Mouse (Mus musculus) layer of hippocampus, postnatal 14 days (tissue): ENCODE measurements around the gene Hist1h2ai. TPM values are rescaled to one million over a fixed set of nuclear protein-coding genes. Genes with fewer than 3 reads are reported as not detected.
"Not testable (repeated sequence)": the region's sequence is repeated elsewhere in the genome, so short reads cannot be mapped to it uniquely, and the experiment has no call there.

Experiments
- DNase-seq, 2 experiments: peaks; one replicate each; pipeline ENCODE4 v3.0.0; 2021 to 2022; ENCODE audit warnings: low spot score in 2 of 2, mixed read lengths in 1 of 2
- long read RNA-seq, 2 experiments: library from polyadenylated mRNA; stranded (forward); transcript quantifications; one replicate each; pipeline ENCODE4 v2.0.0; 2021
- total RNA-seq, 2 experiments: library from RNA; stranded (reverse); gene quantifications; 2 replicates each; pipeline ENCODE4 v1.2.3; 2021

Gene Hist1h2ai
- total RNA-seq: 10 to 100 TPM; 17.4 to 55.0 TPM
- long read RNA-seq, experiment 1: 0 reads
- long read RNA-seq, experiment 2: 0 reads

- peak; percentile 72 to 96 for DNase-seq
Observed at GRCm38 (mm10) chr13:21715864-21716539, at the start of gene Hist1h2ai, which contains the start of gene Hist1h2bl. Gene Hist1h2ai (plus strand): TSS chr13:21716422. Gene Hist1h2bl (minus strand): TSS chr13:21716143.

GRCm38 (mm10) chr13:21677305-21677704 lies 38.9 kb upstream of the Hist1h2ai start, which contains the start of gene Olfr1360:
Gene Olfr1360 (minus strand): TSS chr13:21677405.
- no peak for DNase-seq

DNA sequence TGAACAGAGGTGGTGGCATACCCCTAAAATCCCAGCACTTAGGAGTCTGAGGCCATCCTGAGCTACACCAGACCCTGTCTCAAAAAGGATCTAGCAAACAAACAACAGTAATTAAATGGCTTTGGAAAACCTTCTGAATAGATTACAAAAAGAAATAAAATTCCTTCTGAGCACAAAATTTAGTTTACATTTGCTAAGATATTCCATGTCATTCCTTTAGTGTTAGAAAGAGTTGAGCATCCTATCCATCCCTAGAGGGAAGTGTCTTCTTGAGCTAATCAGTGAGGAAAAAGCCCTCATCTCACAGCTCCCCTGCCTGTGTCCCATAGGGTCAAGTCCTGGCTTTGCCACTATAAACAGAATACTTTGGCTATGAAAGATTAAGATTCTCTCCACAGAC lies 18.4 kb upstream of the Hist1h2ai start, which contains the start of gene Olfr1359:
Olfr1359 (plus strand) TSS at position 301 of the 400 bp plus-strand sequence.
- no peak for DNase-seq

DNA sequence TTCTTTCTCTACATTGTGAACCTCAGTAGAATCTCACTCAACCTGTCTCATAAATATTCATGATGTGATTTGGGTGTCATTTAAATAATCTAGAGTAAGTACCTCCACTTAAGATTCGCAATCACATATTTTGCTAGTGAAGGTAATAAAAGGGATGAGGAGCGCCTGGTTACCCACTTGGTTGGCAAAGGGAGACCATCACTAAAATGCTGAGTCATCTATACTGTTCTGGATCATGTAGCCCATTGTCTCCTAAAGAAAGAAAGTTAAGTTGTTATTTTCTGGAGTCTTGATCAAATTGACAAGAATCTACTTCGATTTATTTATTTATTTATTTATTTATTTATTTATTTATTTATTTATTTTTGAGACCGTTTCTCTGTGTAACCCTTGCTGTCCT lies 9.6 kb upstream of the Hist1h2ai start:
- no peak for DNase-seq

GRCm38 (mm10) chr13:21710031-21710711 lies 6.1 kb upstream of the Hist1h2ai start:
- peak; percentile 91 to 92 for DNase-seq

- peak; percentile 81 to 87 for DNase-seq
Observed at GRCm38 (mm10) chr13:21710821-21711525, 5.2 kb upstream of the Hist1h2ai start.

- DNase-seq: no peak
Observed at GRCm38 (mm10) chr13:21711698-21712097, 4.5 kb upstream of the Hist1h2ai start.

GRCm38 (mm10) chr13:21714725-21715124 lies 1.5 kb upstream of the Hist1h2ai start:
- DNase-seq: peak; percentile 63 to 78

GRCm38 (mm10) chr13:21715131-21715863 lies 925 bp upstream of the Hist1h2ai start:
- peak; percentile 13 to 26 for DNase-seq

- peak; percentile 19 to 26 for DNase-seq
Observed at GRCm38 (mm10) chr13:21716540-21717391, 544 bp downstream of the Hist1h2ai start.

GRCm38 (mm10) chr13:21717397-21718357 lies 1.5 kb downstream of the Hist1h2ai start, which contains the start of gene Hist1h3h:
Gene Hist1h3h (plus strand): TSS chr13:21717659.
- peak; percentile 82 to 94 for DNase-seq

DNA sequence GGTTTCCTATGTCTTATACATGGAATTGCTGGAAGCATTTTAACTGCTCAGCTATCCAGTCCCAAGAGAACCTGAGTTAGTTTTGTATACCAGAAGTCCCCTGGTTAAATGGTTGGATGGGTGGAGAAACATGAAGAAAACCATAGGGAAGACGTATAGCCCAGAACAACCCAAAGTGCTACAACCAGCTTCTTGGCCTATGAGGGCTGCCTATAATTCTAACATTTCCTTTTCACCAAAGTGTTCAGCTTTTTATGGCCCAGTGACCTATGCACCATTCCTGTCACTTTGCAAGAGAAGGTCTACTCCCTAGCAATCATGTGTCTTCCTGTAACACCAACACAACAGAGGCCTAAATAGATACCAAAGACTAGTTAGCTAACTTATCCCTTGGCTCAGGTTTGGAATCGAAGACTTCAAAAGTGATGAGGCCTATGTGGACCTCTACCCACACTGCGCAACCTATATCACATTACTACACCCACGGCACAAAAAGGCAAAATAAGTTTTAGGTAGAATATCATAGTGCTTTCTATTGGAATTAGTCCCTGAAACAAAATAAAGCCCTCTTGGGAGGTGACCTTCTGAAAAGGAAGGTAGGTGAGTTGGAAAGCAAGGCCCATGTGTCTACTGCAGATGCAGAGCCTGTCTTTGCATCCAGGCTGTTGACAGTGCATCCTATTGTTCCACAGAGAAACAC lies 2.3 kb downstream of the Hist1h2ai start:
- DNase-seq: no peak

GRCm38 (mm10) chr13:21721107-21721756 lies 5.0 kb downstream of the Hist1h2ai start:
- not testable (repeated sequence) for DNase-seq

DNA sequence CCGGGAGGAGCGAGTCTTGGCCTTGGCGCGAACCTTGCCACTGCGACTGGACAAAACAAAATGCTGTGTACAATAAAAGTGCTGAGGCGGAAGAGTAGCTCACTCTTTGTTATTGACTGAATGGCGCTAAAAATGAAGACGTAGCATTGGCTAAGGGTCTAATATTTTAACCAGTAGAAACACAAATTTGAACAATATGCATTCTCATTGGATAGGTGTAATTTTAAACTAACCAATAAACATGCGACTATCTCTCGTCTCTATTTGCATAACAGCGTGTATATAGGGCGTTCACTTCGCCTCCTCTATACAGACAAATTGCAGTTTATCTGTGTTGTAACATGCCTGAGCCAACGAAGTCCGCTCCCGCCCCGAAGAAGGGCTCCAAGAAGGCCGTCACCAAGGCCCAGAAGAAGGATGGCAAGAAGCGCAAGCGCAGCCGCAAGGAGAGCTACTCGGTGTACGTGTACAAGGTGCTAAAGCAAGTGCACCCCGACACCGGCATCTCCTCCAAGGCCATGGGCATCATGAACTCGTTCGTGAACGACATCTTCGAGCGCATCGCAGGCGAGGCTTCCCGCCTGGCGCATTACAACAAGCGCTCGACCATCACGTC lies 5.6 kb downstream of the Hist1h2ai start, which contains the start of gene Hist1h2bm:
Hist1h2bm (plus strand) TSS at position 288 of the 616 bp plus-strand sequence.
- peak; percentile 62 to 89 for DNase-seq

DNA sequence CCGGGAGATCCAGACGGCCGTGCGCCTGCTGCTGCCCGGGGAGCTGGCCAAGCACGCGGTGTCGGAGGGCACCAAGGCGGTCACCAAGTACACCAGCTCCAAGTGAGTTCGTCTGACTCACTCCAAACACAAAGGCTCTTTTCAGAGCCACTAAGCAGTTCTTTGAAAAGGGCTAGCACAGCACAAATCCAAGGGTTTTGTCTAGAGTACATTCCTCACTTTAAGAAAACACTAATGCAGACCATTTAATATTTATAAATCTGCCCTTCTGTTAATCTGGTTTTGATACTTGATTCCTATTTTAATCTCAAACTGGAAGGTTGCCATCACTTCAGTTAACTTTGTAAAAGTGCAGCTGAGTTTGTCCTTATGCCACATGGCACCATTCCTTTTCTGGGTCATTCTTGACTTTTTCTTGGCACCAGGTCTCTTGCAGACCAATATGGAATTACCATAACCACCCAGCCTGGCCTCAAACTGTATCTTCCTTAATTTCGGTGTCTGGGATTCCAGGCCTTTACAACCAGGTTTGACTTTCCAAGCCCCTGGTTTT lies 6.2 kb downstream of the Hist1h2ai start:
- peak in 1 of 2 experiments; percentile 10 for DNase-seq

- DNase-seq: no peak
Observed at GRCm38 (mm10) chr13:21722993-21723836, 7.0 kb downstream of the Hist1h2ai start.
